Comparison of ENCODE assay signal across 27 mouse cellular contexts in the genomic region with DNA sequence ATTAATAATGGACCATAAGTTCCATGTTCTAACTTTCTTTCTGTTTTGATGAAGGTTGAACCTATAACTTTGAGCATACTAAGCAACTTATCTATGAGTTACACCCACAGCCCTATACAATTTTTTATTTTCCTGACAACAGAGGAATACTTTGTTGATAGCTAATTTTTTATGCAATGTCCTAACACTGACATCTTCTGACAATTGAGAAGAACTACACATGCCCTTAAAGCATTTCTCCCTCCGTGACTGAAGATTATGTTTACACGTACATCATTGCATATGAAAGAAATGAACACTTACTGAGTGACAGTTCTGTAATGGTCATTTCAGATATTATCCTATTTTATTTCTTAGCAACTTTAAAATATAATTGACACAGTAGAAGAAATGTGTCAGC. TPM values are rescaled to one million over a fixed set of nuclear protein-coding genes. Genes with fewer than 3 reads are reported as not detected.
A peak's percentile ranks its signal among the peaks of the same experiment; 100 is the strongest.
DNase-seq lines count a peak whose midpoint lies in the region; ATAC-seq and TF ChIP-seq lines count a peak whose summit lies in the region.
"Had no signal": no experiment of that assay in that cellular context is flagged by ENCODE, and none has a peak within 500 bp of the region (broad histone marks: within the 10 kb centered on the region; RNA-seq: fewer than 3 reads in every experiment).

No protein-coding gene starts in this region.

- H3K27ac ChIP-seq in forebrain, embryonic 14.5 days (ENCODE audit: low read depth, low read length): no peak overlapping the region
- no peak overlapping the region for H3K27ac ChIP-seq in forebrain, embryonic 12.5 days
- no peak overlapping the region for H3K27ac ChIP-seq in kidney, postnatal 0 days
- H3K27ac ChIP-seq in kidney, adult 2 months (ENCODE audit: insufficient read depth, low read depth, low read length): no peak overlapping the region
- no peak overlapping the region for H3K27ac ChIP-seq in midbrain, postnatal 0 days (ENCODE audit: low read depth, low read length)
- no peak overlapping the region for H3K27ac ChIP-seq in midbrain, embryonic 15.5 days
- H3K27ac ChIP-seq: hindbrain, embryonic 13.5 days; neural tube, embryonic 12.5 days had no signal

- DNase-seq in forebrain, embryonic 14.5 days (ENCODE audit: low spot score): peak; percentile 4
- peak; percentile 24 for DNase-seq in kidney, postnatal 0 days (ENCODE audit: low spot score)
- DNase-seq in kidney, adult 2 months: no peak
- DNase-seq in midbrain, postnatal 0 days (ENCODE audit: low spot score): peak; percentile 0
- DNase-seq in cerebellum, adult 11 months: no peak
- no peak for DNase-seq in cerebellum, postnatal 25 days
- DNase-seq: cerebellum, postnatal 36 days; gastrocnemius, postnatal 10 days; heart, postnatal 10 days; kidney, adult 11 months; kidney, postnatal 36 days; lung, postnatal 14 days; right cerebral cortex, postnatal 25 days had no signal

- no peak for ATAC-seq in forebrain, embryonic 14.5 days
- no peak for ATAC-seq in forebrain, embryonic 12.5 days (ENCODE audit: low FRiP score)
- ATAC-seq in kidney, postnatal 0 days (replicated peaks; ENCODE audit: low FRiP score, low read depth): no peak
- ATAC-seq in midbrain, postnatal 0 days (ENCODE audit: low FRiP score): no peak
- no peak for ATAC-seq in midbrain, embryonic 15.5 days (replicated peaks)

- H3K4me3 ChIP-seq in forebrain, embryonic 14.5 days (ENCODE audit: low read depth, low read length): no peak overlapping the region
- H3K4me3 ChIP-seq in forebrain, embryonic 12.5 days (replicated peaks): no peak overlapping the region
- no peak overlapping the region for H3K4me3 ChIP-seq in kidney, postnatal 0 days (replicated peaks; ENCODE audit: low read depth, low read length)
- H3K4me3 ChIP-seq in kidney, adult 2 months (ENCODE audit: insufficient read depth, low read depth, low read length): no peak overlapping the region
- H3K4me3 ChIP-seq in midbrain, postnatal 0 days (ENCODE audit: low read depth, low read length): no peak overlapping the region
- H3K4me3 ChIP-seq in midbrain, embryonic 15.5 days: no peak overlapping the region
- H3K4me3 ChIP-seq: erythroblast, embryonic 14.5 days; hindbrain, embryonic 13.5 days; megakaryocyte, embryonic 14.5 days; neural tube, embryonic 12.5 days had no signal

- no peak overlapping the region for H3K4me2 ChIP-seq in forebrain, embryonic 14.5 days (ENCODE audit: low read length)
- H3K4me2 ChIP-seq in forebrain, embryonic 12.5 days: no peak overlapping the region
- no peak overlapping the region for H3K4me2 ChIP-seq in kidney, postnatal 0 days (ENCODE audit: low read length)
- H3K4me2 ChIP-seq in midbrain, postnatal 0 days (ENCODE audit: low read depth, low read length, poor library complexity, severe bottlenecking): no peak overlapping the region
- H3K4me2 ChIP-seq in midbrain, embryonic 15.5 days: no peak overlapping the region
- H3K4me2 ChIP-seq: hindbrain, embryonic 13.5 days; liver, embryonic 11.5 days; neural tube, embryonic 12.5 days had no signal

- no peak overlapping the region for H3K9ac ChIP-seq in forebrain, embryonic 14.5 days (ENCODE audit: low read length)
- no peak overlapping the region for H3K9ac ChIP-seq in forebrain, embryonic 12.5 days
- no peak overlapping the region for H3K9ac ChIP-seq in kidney, postnatal 0 days (ENCODE audit: low read depth, low read length)
- no peak overlapping the region for H3K9ac ChIP-seq in midbrain, postnatal 0 days (replicated peaks; ENCODE audit: low read length, poor library complexity, severe bottlenecking)
- H3K9ac ChIP-seq in midbrain, embryonic 15.5 days: no peak overlapping the region
- H3K9ac ChIP-seq: hindbrain, embryonic 13.5 days; neural tube, embryonic 12.5 days had no signal

- peak; percentile 53 for TF ChIP-seq CTCF in kidney, postnatal 0 days (IDR thresholded peaks at IDR 0.05; ENCODE audit: low read depth)
- TF ChIP-seq CTCF in kidney, adult 2 months (conservative IDR thresholded peaks at IDR 0.05; ENCODE audit: insufficient read depth, insufficient read length, low read depth, low read length): no peak
- peak; percentile 69 for TF ChIP-seq CTCF in midbrain, postnatal 0 days (IDR thresholded peaks at IDR 0.05)

- H3K36me3 ChIP-seq in forebrain, embryonic 14.5 days (ENCODE audit: control insufficient read depth, insufficient read depth, low read length): no peaks in the 10 kb centered on the region
- no peaks in the 10 kb centered on the region for H3K36me3 ChIP-seq in forebrain, embryonic 12.5 days (replicated peaks)
- H3K36me3 ChIP-seq in kidney, postnatal 0 days (ENCODE audit: insufficient read depth, low read length): no peaks in the 10 kb centered on the region
- H3K36me3 ChIP-seq in kidney, adult 2 months (ENCODE audit: control insufficient read depth, insufficient read depth, low read length): no peaks in the 10 kb centered on the region
- no peaks in the 10 kb centered on the region for H3K36me3 ChIP-seq in midbrain, postnatal 0 days (ENCODE audit: insufficient read depth, low read length)
- H3K36me3 ChIP-seq in midbrain, embryonic 15.5 days (replicated peaks): no peaks in the 10 kb centered on the region
- H3K36me3 ChIP-seq: hindbrain, embryonic 13.5 days; neural tube, embryonic 12.5 days had no signal

- H3K9me3 ChIP-seq in forebrain, embryonic 14.5 days (replicated peaks; ENCODE audit: control insufficient read depth, low read length): no peaks in the 10 kb centered on the region
- H3K9me3 ChIP-seq in forebrain, embryonic 12.5 days: no peaks in the 10 kb centered on the region
- no peaks in the 10 kb centered on the region for H3K9me3 ChIP-seq in kidney, postnatal 0 days (replicated peaks; ENCODE audit: low read length)
- no peaks in the 10 kb centered on the region for H3K9me3 ChIP-seq in midbrain, postnatal 0 days (ENCODE audit: low read length)
- no peaks in the 10 kb centered on the region for H3K9me3 ChIP-seq in midbrain, embryonic 15.5 days
- H3K9me3 ChIP-seq: hindbrain, embryonic 13.5 days; megakaryocyte, embryonic 14.5 days; neural tube, embryonic 12.5 days had no signal

- TF ChIP-seq POLR2A in kidney, adult 2 months (IDR thresholded peaks at IDR 0.05; ENCODE audit: low read depth, low read length): no peak

- no peaks in the 10 kb centered on the region for H3K4me1 ChIP-seq in forebrain, embryonic 14.5 days (ENCODE audit: control insufficient read depth, insufficient read depth, low read length)
- no peaks in the 10 kb centered on the region for H3K4me1 ChIP-seq in forebrain, embryonic 12.5 days
- H3K4me1 ChIP-seq in kidney, postnatal 0 days (replicated peaks; ENCODE audit: insufficient read depth, low read length): no peaks in the 10 kb centered on the region
- H3K4me1 ChIP-seq in kidney, adult 2 months (ENCODE audit: control insufficient read depth, insufficient read depth, low read length): no peaks in the 10 kb centered on the region
- H3K4me1 ChIP-seq in midbrain, postnatal 0 days (ENCODE audit: insufficient read depth, low read length): no peaks in the 10 kb centered on the region
- H3K4me1 ChIP-seq in midbrain, embryonic 15.5 days: no peaks in the 10 kb centered on the region
- H3K4me1 ChIP-seq: hindbrain, embryonic 13.5 days; megakaryocyte, embryonic 14.5 days; neural tube, embryonic 12.5 days had no signal

- 81% methylated on average over 2 of the region's 2 CpGs for WGBS in forebrain, embryonic 14.5 days
- 72% methylated on average over 2 of the region's 2 CpGs for WGBS in forebrain, embryonic 12.5 days
- 77% methylated on average over 2 of the region's 2 CpGs for WGBS in kidney, postnatal 0 days
- 42% methylated on average over 2 of the region's 2 CpGs for WGBS in kidney, adult 2 months
- 36% methylated on average over 2 of the region's 2 CpGs for WGBS in midbrain, postnatal 0 days
- WGBS in midbrain, embryonic 15.5 days: 44% methylated on average over 2 of the region's 2 CpGs

- H3K27me3 ChIP-seq in forebrain, embryonic 14.5 days (replicated peaks; ENCODE audit: control insufficient read depth, insufficient read depth, low read length): no peaks in the 10 kb centered on the region
- no peaks in the 10 kb centered on the region for H3K27me3 ChIP-seq in forebrain, embryonic 12.5 days
- no peaks in the 10 kb centered on the region for H3K27me3 ChIP-seq in kidney, postnatal 0 days (ENCODE audit: insufficient read depth, low read length)
- no peaks in the 10 kb centered on the region for H3K27me3 ChIP-seq in kidney, adult 2 months (replicated peaks; ENCODE audit: control insufficient read depth, insufficient read depth, low read length)
- no peaks in the 10 kb centered on the region for H3K27me3 ChIP-seq in midbrain, postnatal 0 days (ENCODE audit: insufficient read depth, low read length)
- H3K27me3 ChIP-seq in midbrain, embryonic 15.5 days (replicated peaks): no peaks in the 10 kb centered on the region
- H3K27me3 ChIP-seq: hindbrain, embryonic 13.5 days; megakaryocyte, embryonic 14.5 days; neural tube, embryonic 12.5 days had no signal

RNA-seq across cellular contexts. Expression of gene Vmn1r239-ps, which starts 36.0 kb away (rescaled TPM):
- polyA plus RNA-seq in forebrain, embryonic 14.5 days (2014; fragmentation: Nextera tagmentation; extraction: Ambion mirVana): not detected in 2 replicates
- polyA plus RNA-seq in forebrain, embryonic 12.5 days (2016; fragmentation: Nextera tagmentation; extraction: Ambion mirVana): not detected in 2 replicates
- not detected in 2 replicates for polyA plus RNA-seq in kidney, postnatal 0 days (2015; fragmentation: Nextera tagmentation; extraction: Ambion mirVana)
- polyA plus RNA-seq in kidney, adult 2 months (2012; rRNA removed): not detected in 2 replicates
- not detected in 2 replicates for total RNA-seq in midbrain, postnatal 0 days (2014; rRNA removed)
- not detected in 2 replicates for polyA plus RNA-seq in midbrain, postnatal 0 days (2015; fragmentation: Nextera tagmentation; extraction: Ambion mirVana)
- polyA plus RNA-seq in midbrain, embryonic 15.5 days (2015; fragmentation: Nextera tagmentation; extraction: Ambion mirVana): not detected in 2 replicates
- total RNA-seq: adrenal gland, adult 18-20 months; gastrocnemius, postnatal 10 days; heart, adult 8-10 months; heart, postnatal 10 days; layer of hippocampus, postnatal 10 days; left cerebral cortex, postnatal 25 days; monocyte, adult 5-6 weeks had no signal
- polyA plus RNA-seq: C2C12; erythroblast, embryonic 14.5 days; hindbrain, embryonic 13.5 days; liver, embryonic 11.5 days; neural tube, embryonic 12.5 days; stomach, embryonic 16.5 days had no signal

Comparison
In these comparisons a context has a peak if more than half of its experiments do, and no peak if none do; other contexts are left out.
1. DNase-seq: peak in forebrain, embryonic 14.5 days (single experiment), kidney, postnatal 0 days (single experiment) and midbrain, postnatal 0 days (single experiment); none in kidney, adult 2 months (single experiment), cerebellum, adult 11 months (single experiment) and cerebellum, postnatal 25 days (0 of 2).